Mouse (Mus musculus) embryo, embryonic 10 days (tissue): ENCODE measurements around the gene Ank.

Experiments used
- DNase-seq: peaks from one replicate; pipeline ENCODE4 v3.0.0-alpha.2; 2015; ENCODE audit warnings: low spot score

Gene Ank

GRCm38 (mm10) chr15:27467081-27467491 lies 609 bp downstream of the Ank start:
- no peak for DNase-seq

GRCm38 (mm10) chr15:27467641-27468040 lies 1.2 kb downstream of the Ank start:
- DNase-seq: no peak

GRCm38 (mm10) chr15:27468822-27469488 lies 2.5 kb downstream of the Ank start:
- no peak for DNase-seq

GRCm38 (mm10) chr15:27470346-27470745 lies 3.9 kb downstream of the Ank start:
- peak; percentile 43 for DNase-seq

GRCm38 (mm10) chr15:27472315-27472714 lies 5.8 kb downstream of the Ank start:
- no peak for DNase-seq

GRCm38 (mm10) chr15:27475988-27476387 lies 9.5 kb downstream of the Ank start:
- no peak for DNase-seq

- DNase-seq: no peak
Measured at GRCm38 (mm10) chr15:27476671-27477070, 10.2 kb downstream of the Ank start.

- no peak for DNase-seq
Measured at GRCm38 (mm10) chr15:27477159-27477558, 10.7 kb downstream of the Ank start.

- DNase-seq: no peak
Measured at GRCm38 (mm10) chr15:27477630-27478029, 11.2 kb downstream of the Ank start.

GRCm38 (mm10) chr15:27480333-27481015 lies 14.0 kb downstream of the Ank start:
- no peak for DNase-seq

- no peak for DNase-seq
Measured at GRCm38 (mm10) chr15:27481956-27482355, 15.5 kb downstream of the Ank start.

- DNase-seq: no peak
Measured at GRCm38 (mm10) chr15:27483183-27483582, 16.7 kb downstream of the Ank start.

GRCm38 (mm10) chr15:27485567-27486278 lies 19.2 kb downstream of the Ank start:
- DNase-seq: no peak

GRCm38 (mm10) chr15:27486279-27486618 lies 19.8 kb downstream of the Ank start:
- DNase-seq: no peak

GRCm38 (mm10) chr15:27487059-27487458 lies 20.6 kb downstream of the Ank start:
- no peak for DNase-seq

GRCm38 (mm10) chr15:27488042-27488441 lies 21.6 kb downstream of the Ank start:
- no peak for DNase-seq

GRCm38 (mm10) chr15:27490676-27491075 lies 24.2 kb downstream of the Ank start:
- DNase-seq: no peak

GRCm38 (mm10) chr15:27491425-27492070 lies 25.1 kb downstream of the Ank start:
- no peak for DNase-seq

GRCm38 (mm10) chr15:27492156-27492555 lies 25.7 kb downstream of the Ank start:
- no peak for DNase-seq

- DNase-seq: no peak
Measured at GRCm38 (mm10) chr15:27492734-27493133, 26.3 kb downstream of the Ank start.

- DNase-seq: peak; percentile 64
Measured at GRCm38 (mm10) chr15:27493516-27493915, 27.0 kb downstream of the Ank start.

GRCm38 (mm10) chr15:27495981-27496401 lies 29.5 kb downstream of the Ank start:
- DNase-seq: peak; percentile 57
